Mouse (Mus musculus) C2C12 (cell line): Measurements from ENCODE around the gene Ap4b1.

Experiments used
- CTCF ChIP-seq: IDR thresholded peaks from one replicate; pipeline ENCODE4 v1.5.1; 2011; ENCODE audit not compliant: control insufficient read depth, insufficient read depth, insufficient read length
- MYOG ChIP-seq: IDR thresholded peaks from one replicate; pipeline ENCODE4 v1.6.1; 2011; ENCODE audit not compliant: control insufficient read depth, insufficient read length; ENCODE audit errors: extremely low read depth
- USF1 ChIP-seq: IDR thresholded peaks from one replicate; pipeline ENCODE4 v1.6.1; 2011; ENCODE audit warnings: low read depth, mild to moderate bottlenecking, control low read depth, moderate library complexity

DNA sequence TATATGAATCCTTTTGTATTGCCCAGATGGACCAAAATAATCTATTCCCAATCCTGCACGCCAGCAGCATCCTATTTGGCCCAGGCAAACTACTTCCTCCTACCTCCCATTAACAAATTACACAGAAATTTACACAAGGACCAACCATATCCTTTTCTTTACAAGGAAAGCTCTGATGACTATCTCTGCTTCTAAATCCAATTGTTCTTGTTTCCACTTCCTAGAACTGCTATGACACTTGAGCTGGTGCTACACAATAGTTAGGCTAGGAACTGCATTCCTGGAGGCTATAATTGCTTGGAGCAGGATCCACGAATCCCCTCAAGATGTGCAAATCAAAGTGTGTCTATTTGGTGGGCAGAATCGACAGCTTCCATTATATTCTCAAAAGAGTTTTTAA lies 42.5 kb upstream of the Ap4b1 start:
- TF ChIP-seq MYOG (no peak), CTCF (no peak), USF1 (no peak)
